Mouse (Mus musculus): ENCODE results near the gene Plin1. TPM values are rescaled to one million over a fixed set of nuclear protein-coding genes. Genes with fewer than 3 reads are reported as not detected.

Plin1 gene
- polyA plus RNA-seq, 1 experiment from 2014 or later, result not detected

DNA sequence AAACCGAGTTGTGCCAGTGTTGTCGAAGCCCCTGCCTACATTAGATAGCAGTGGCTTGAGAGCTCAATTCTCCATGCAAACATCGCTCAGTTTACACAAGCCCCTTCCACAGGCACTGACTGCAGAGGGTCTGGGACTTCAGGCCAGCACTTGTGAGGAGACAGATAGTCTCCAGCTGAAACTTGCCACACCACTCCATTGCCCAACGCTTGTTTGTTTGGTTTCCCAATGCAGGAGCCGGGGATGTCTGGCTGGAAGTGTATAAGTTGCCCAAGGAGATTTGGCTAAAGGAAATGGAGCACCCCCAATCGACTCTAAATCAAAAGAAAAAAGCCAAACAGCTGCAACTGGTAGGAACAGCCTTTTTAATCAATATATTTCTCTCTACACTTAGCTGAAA, 25.5 kb upstream of the Plin1 start:
- WGBS, result 72% methylated on average over 6 of the region's 6 CpGs
- no peaks in the 10 kb centered on the region for H3K36me3 ChIP-seq
- H3K27me3 ChIP-seq, result 0 out of 2 replicates have a peak, but pooled peaks cover 4% of the 10 kb centered on the region
- H3K9me3 ChIP-seq, result no peaks in the 10 kb centered on the region
- no peak overlapping the region for H3K27ac ChIP-seq
- H3K4me1 ChIP-seq (replicated peaks), result no peaks in the 10 kb centered on the region
- H3K9ac ChIP-seq (replicated peaks), result no peak overlapping the region
- no peak overlapping the region for H3K4me3 ChIP-seq (replicated peaks)
- no peak overlapping the region for H3K4me2 ChIP-seq
- ATAC-seq (ENCODE audit: insufficient number of reproducible peaks, insufficient read depth, low FRiP score, low TSS enrichment, low read depth), result no peak

DNA sequence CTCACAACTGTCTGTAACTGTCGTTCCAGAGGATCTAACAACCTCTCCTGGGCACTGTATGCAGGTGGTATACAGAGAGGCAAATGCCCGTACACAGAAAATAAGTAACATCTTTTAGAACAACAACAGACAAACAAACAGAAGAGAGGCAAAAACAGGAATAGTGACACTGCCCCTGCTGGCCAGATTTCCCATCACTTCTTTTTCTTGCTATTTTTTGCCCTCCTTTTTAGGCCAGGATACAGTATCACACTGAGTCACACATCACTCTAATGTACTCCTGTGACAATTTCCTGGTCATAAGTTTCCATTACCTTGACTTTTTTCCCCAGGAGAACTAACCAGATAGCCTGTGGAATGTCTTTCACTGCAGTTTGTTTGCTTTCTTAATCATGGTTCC, 23.6 kb upstream of the Plin1 start:
- ATAC-seq (ENCODE audit: insufficient number of reproducible peaks, insufficient read depth, low FRiP score, low TSS enrichment, low read depth), result no peak
- Histone ChIP-seq H3K4me2 (no peak overlapping the region), H3K27me3 (0 out of 2 replicates have a peak, but pooled peaks cover 4% of the 10 kb centered on the region), H3K4me1 (replicated peaks) (no peaks in the 10 kb centered on the region), H3K27ac (no peak overlapping the region), H3K36me3 (no peaks in the 10 kb centered on the region), H3K9ac (replicated peaks) (no peak overlapping the region), H3K4me3 (replicated peaks) (no peak overlapping the region), H3K9me3 (no peaks in the 10 kb centered on the region)
- WGBS, result 47% methylated on average over 2 of the region's 2 CpGs

DNA sequence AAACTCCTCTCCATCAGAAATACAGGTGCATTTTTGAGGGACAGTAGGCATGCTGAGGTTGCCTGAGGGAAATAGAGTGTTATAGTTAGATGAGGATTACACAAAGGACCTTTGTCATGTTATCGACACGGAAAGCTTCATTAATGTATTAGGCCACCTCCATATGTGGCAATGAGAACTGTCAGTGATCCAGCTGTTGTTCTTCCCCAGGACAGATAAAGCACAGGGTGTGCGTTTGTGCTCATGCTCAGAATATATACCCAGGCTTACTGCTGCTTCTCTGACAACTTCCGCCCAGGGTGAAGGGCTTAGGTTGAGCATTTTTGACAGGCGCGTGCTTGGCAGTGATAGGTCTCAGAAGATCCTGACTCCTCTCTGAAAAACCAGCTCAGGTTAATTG, 16.8 kb upstream of the Plin1 start:
- H3K9me3 ChIP-seq, result no peaks in the 10 kb centered on the region
- H3K4me3 ChIP-seq (replicated peaks), result no peak overlapping the region
- no peaks in the 10 kb centered on the region for H3K4me1 ChIP-seq (replicated peaks)
- no peak overlapping the region for H3K4me2 ChIP-seq
- 0 out of 2 replicates have a peak, but pooled peaks cover 3% of the 10 kb centered on the region for H3K27me3 ChIP-seq
- no peak overlapping the region for H3K27ac ChIP-seq
- no peaks in the 10 kb centered on the region for H3K36me3 ChIP-seq
- WGBS, result 89% methylated on average over 6 of the region's 6 CpGs
- no peak for ATAC-seq (ENCODE audit: insufficient number of reproducible peaks, insufficient read depth, low FRiP score, low TSS enrichment, low read depth)
- H3K9ac ChIP-seq (replicated peaks), result no peak overlapping the region

DNA sequence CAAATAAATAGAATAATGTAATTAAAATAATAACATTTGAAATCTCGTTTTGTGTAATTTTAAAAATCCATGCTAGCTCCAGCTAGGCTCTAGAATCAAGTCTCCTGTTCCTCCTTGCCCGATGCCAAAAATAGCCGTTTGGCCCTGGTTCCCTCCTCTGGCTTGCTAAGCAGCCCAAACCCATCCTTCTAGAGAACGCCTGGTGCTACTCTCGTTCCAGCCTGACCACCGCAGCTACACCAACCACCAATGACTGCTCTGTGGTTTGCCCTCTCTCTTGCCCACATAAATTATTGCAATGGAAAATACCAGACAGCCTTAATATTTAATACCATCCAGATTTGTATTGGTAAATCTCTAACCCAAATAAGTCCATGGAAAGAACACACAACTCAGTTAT, 15.0 kb upstream of the Plin1 start:
- no peak for ATAC-seq (ENCODE audit: insufficient number of reproducible peaks, insufficient read depth, low FRiP score, low TSS enrichment, low read depth)
- WGBS, result 85% methylated on average over 6 of the region's 6 CpGs
- no peak overlapping the region for H3K4me2 ChIP-seq
- no peaks in the 10 kb centered on the region for H3K9me3 ChIP-seq
- H3K4me1 ChIP-seq (replicated peaks), result peaks cover 7% of the 10 kb centered on the region
- H3K9ac ChIP-seq (replicated peaks), result no peak overlapping the region
- no peaks in the 10 kb centered on the region for H3K36me3 ChIP-seq
- H3K27me3 ChIP-seq, result 0 out of 2 replicates have a peak, but pooled peaks cover 3% of the 10 kb centered on the region
- no peak overlapping the region for H3K4me3 ChIP-seq (replicated peaks)
- H3K27ac ChIP-seq, result no peak overlapping the region

DNA sequence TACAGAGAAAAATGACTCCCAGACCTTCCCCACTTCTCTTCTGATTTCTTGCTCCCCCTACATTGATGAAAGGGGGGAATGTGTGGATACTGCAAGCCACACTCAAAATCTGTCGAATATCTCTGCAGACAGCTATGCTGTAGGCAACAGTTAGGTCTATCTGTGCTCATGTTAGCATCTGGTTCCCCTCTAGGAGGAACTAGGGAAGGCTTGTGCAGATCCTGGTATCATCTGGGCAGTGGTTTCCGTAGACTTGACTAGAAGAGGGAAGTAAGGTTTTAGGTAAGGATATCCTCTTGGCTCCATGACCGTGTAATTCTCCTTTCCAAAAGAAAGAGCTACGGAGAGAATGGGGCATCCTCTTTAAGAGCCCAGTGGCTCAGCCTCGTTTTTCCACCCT, 11.9 kb upstream of the Plin1 start:
- Histone ChIP-seq H3K4me1 (replicated peaks) (peaks cover 7% of the 10 kb centered on the region), H3K9ac (replicated peaks) (no peak overlapping the region), H3K27me3 (0 out of 2 replicates have a peak, but pooled peaks cover 3% of the 10 kb centered on the region), H3K4me3 (replicated peaks) (no peak overlapping the region), H3K4me2 (no peak overlapping the region), H3K36me3 (peaks cover 2% of the 10 kb centered on the region; the same call in 1 of the 2 replicates), H3K9me3 (no peaks in the 10 kb centered on the region), H3K27ac (no peak overlapping the region)
- ATAC-seq (ENCODE audit: insufficient number of reproducible peaks, insufficient read depth, low FRiP score, low TSS enrichment, low read depth), result no peak
- WGBS, result 82% methylated on average over 5 of the region's 5 CpGs

DNA sequence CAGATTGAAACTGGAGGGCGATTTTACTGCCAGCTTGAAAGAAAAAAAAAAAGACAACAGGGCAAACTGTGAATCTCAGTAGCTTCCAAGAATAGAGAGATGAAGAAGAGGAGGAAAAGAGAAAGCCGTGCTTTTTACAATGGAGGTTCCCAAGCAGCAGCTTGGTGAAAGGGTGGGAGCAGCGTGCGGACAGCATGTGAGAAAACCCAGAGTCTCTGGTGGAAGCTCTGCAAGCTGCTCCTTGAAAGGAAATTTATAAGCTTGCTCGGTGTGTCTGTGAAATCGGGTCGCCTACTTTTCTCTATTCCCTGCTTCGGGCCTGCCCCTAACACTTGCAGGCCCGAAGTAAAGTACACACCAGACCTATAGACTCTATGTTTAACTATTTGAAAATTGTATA, 11.3 kb upstream of the Plin1 start:
- Histone ChIP-seq H3K9ac (replicated peaks) (no peak overlapping the region), H3K36me3 (peaks cover 5% of the 10 kb centered on the region; the same call in 1 of the 2 replicates), H3K27ac (no peak overlapping the region), H3K4me2 (no peak overlapping the region), H3K4me1 (replicated peaks) (peaks cover 7% of the 10 kb centered on the region), H3K27me3 (0 out of 2 replicates have a peak, but pooled peaks cover 3% of the 10 kb centered on the region), H3K4me3 (replicated peaks) (no peak overlapping the region), H3K9me3 (no peaks in the 10 kb centered on the region)
- 94% methylated on average over 9 of the region's 9 CpGs for WGBS
- ATAC-seq (ENCODE audit: insufficient number of reproducible peaks, insufficient read depth, low FRiP score, low TSS enrichment, low read depth), result no peak

DNA sequence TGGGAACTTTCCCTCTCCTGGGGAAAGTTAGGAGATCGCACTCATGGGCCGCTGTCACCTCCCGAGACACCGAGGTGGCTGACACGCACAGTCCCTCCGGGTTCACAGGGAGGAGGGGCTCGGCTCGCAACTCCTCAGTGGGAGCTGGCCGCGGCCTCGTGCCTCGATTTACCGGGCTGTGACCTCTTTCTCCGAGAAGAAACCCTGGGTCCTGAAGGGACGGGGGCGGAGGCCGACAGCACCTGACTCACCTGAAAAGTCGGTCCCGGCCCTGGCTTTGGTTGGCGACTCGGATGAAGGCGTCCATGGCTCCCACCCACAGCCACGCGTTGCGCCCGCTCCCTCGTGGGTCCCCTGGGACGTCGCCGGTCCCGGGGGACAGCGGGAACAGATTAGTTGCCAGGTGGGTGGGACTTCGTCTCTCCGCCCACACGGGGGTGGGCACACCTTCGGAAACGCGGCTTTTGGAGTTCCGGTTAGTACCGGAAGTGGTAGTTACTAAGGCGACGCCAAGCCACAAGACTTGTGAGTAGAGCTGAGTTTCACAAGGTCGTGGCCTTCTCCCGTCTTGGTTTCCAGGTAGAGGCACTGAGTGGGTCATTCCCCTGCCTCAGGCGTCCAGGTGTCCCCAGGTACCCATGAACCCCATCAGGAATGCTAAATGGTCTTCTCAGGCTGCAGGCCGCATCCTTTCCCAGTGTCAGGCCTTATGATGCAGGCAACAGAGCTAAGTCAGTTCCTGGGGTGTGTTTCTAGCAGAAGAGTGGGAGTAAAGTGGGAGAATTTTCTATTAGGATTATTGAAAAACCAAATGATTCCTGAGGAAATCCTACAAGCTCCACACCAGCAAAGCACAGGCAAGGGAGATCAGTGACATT, 10.2 kb upstream of the Plin1 start, which contains the start of the genes Pex11a and Wdr93:
TSS of gene Pex11a (minus strand) at position 473 of the 878 bp plus-strand sequence.
TSS of gene Wdr93 (plus strand) at position 505 of the 878 bp plus-strand sequence.
- peak within 1 kb of the TSS; percentile 91 for H3K4me2 ChIP-seq
- no peaks in the 10 kb centered on the region for H3K27me3 ChIP-seq
- H3K27ac ChIP-seq, result no peak within 1 kb of the TSS
- peaks cover 10% of the 10 kb centered on the region; the same call in 1 of the 2 replicates for H3K36me3 ChIP-seq
- H3K4me3 ChIP-seq (replicated peaks), result peak within 1 kb of the TSS; percentile 78
- no peaks in the 10 kb centered on the region for H3K9me3 ChIP-seq
- 3% methylated on average over 46 of the region's 46 CpGs for WGBS
- peaks cover 7% of the 10 kb centered on the region for H3K4me1 ChIP-seq (replicated peaks)
- H3K9ac ChIP-seq (replicated peaks), result peak within 1 kb of the TSS; percentile 71
- peak; percentile 89 for ATAC-seq (ENCODE audit: insufficient number of reproducible peaks, insufficient read depth, low FRiP score, low TSS enrichment, low read depth)

DNA sequence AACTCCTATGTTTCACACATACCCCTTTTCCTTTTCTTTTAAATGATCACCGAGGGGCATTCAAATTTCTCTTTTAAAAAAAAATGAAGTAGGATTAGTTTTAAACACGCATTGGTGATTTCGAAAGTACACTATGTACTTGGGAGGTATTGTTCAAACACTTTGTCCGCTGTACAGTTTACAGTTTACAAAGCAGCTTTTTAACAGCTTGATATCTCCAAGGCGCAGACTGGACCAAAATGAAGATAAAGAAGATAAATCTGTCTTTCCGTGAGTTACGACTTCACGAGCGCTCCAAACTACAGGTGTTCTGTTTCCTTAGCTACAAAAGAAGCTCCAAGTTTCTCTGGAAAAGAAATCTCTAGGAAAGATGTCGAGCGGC, 9.6 kb upstream of the Plin1 start:
- Histone ChIP-seq H3K4me1 (replicated peaks) (peaks cover 7% of the 10 kb centered on the region), H3K27me3 (no peaks in the 10 kb centered on the region), H3K9ac (replicated peaks) (peak overlapping the region; percentile 71), H3K4me3 (replicated peaks) (peak overlapping the region; percentile 78), H3K36me3 (peaks cover 15% of the 10 kb centered on the region), H3K9me3 (no peaks in the 10 kb centered on the region), H3K27ac (no peak overlapping the region), H3K4me2 (peak overlapping the region; percentile 91)
- 24% methylated on average over 11 of the region's 11 CpGs for WGBS
- no peak for ATAC-seq (ENCODE audit: insufficient number of reproducible peaks, insufficient read depth, low FRiP score, low TSS enrichment, low read depth)

DNA sequence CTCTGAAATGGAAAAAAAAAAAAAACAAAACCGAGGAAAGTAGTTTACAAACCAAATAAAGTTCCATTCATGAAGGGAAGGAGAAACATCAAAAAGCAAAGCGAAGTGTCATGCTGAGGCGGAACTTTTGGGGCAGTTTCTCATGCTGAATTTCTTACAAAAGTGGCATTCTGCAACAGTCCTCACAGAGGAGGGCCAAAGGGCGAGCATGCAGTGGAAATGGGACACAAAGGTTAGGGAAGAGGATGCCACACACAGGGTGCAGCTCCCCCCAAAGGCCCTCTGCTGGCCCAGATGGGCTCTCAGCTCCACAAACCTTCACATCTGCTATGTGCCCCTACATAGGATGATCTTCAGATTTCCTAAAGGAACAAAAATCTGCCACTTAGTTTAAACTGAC, 7.6 kb upstream of the Plin1 start:
- Histone ChIP-seq H3K4me2 (no peak overlapping the region), H3K9ac (replicated peaks) (no peak overlapping the region), H3K4me3 (replicated peaks) (no peak overlapping the region), H3K36me3 (peaks cover 25% of the 10 kb centered on the region), H3K27me3 (no peaks in the 10 kb centered on the region), H3K4me1 (replicated peaks) (peaks cover 7% of the 10 kb centered on the region), H3K9me3 (no peaks in the 10 kb centered on the region), H3K27ac (no peak overlapping the region)
- 79% methylated on average over 4 of the region's 4 CpGs for WGBS
- no peak for ATAC-seq (ENCODE audit: insufficient number of reproducible peaks, insufficient read depth, low FRiP score, low TSS enrichment, low read depth)

DNA sequence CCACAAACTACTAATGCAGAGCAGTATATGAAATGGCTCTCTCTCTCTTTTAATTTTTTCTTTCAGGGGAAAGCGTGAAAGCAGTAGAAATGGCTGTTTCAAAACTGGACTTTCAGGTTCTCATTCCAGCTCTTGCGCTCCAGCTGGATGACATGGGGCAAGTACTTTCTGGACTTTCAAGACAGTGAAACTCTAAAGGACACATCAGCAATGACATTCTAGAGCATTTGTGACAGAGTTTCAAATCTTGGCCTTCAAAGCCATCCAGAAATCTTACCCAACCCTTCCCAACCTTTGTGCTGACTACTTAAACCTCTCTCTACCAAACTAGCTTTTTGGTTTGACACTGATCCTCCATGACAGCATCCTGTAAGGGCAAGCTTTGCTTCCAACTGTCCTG, 6.2 kb upstream of the Plin1 start:
- Histone ChIP-seq H3K4me3 (replicated peaks) (no peak overlapping the region), H3K36me3 (peaks cover 30% of the 10 kb centered on the region), H3K4me2 (no peak overlapping the region), H3K4me1 (replicated peaks) (peaks cover 7% of the 10 kb centered on the region), H3K9me3 (no peaks in the 10 kb centered on the region), H3K27ac (no peak overlapping the region), H3K9ac (replicated peaks) (no peak overlapping the region), H3K27me3 (no peaks in the 10 kb centered on the region)
- 94% methylated on average over 2 of the region's 2 CpGs for WGBS
- no peak for ATAC-seq (ENCODE audit: insufficient number of reproducible peaks, insufficient read depth, low FRiP score, low TSS enrichment, low read depth)

DNA sequence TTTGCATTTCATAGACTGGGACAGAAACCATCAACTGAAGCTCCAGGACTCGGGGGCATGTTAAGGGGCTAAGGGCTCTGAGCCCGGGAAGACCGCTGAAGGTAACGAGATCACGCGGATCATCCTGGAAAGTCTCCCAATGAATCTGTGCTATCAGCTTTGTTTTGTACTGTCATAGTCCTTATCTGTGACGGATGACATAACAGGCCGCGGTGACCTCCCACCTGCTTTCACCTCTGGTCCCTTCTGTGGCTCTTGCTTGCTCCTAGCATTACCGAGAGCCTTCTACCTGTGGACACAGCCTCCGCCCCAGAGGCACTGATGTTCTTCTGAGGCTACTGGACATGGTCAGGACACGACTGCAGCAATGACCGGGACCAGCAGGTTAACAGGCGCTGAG, 3.8 kb upstream of the Plin1 start:
- no peaks in the 10 kb centered on the region for H3K9me3 ChIP-seq
- no peaks in the 10 kb centered on the region for H3K27me3 ChIP-seq
- no peaks in the 10 kb centered on the region for H3K4me1 ChIP-seq (replicated peaks)
- H3K4me2 ChIP-seq, result no peak overlapping the region
- no peak overlapping the region for H3K9ac ChIP-seq (replicated peaks)
- no peak overlapping the region for H3K27ac ChIP-seq
- no peak for ATAC-seq (ENCODE audit: insufficient number of reproducible peaks, insufficient read depth, low FRiP score, low TSS enrichment, low read depth)
- 90% methylated on average over 14 of the region's 14 CpGs for WGBS
- peaks cover 30% of the 10 kb centered on the region for H3K36me3 ChIP-seq
- H3K4me3 ChIP-seq (replicated peaks), result no peak overlapping the region

Measured in limb, embryonic 12.5 days (tissue).